Mouse (Mus musculus) ES-E14 (cell line): ENCODE measurements at regions not wholly inside any gene's neighbourhood (a gene's known extent, or its start where the extent isn't known, plus 50 kb on each side); places are given as distances from the start of the nearest gene placed in this dataset.

Experiments used
- CHD2 ChIP-seq: IDR thresholded peaks from 2 replicates; pipeline ENCODE4 v1.6.1; 2014; ENCODE audit warnings: mild to moderate bottlenecking, low read depth, low read length, inconsistent platforms
- HCFC1 ChIP-seq: IDR thresholded peaks from 2 replicates; pipeline ENCODE4 v1.6.1; 2012; ENCODE audit warnings: low read length, inconsistent platforms, borderline replicate concordance; ENCODE audit not compliant: insufficient read depth
- MAFK ChIP-seq: IDR thresholded peaks from 2 replicates; pipeline ENCODE4 v1.6.1; 2014; ENCODE audit warnings: mild to moderate bottlenecking, low read depth, low read length, inconsistent platforms; ENCODE audit not compliant: insufficient read depth
- ZC3H11A ChIP-seq: IDR thresholded peaks from 2 replicates; pipeline ENCODE4 v1.6.1; 2012; ENCODE audit warnings: low read depth, mild to moderate bottlenecking, inconsistent platforms, low read length, borderline replicate concordance
- ZNF384 ChIP-seq: IDR thresholded peaks from 2 replicates; pipeline ENCODE4 v1.6.1; 2012; ENCODE audit warnings: low read depth, low read length, inconsistent platforms

DNA sequence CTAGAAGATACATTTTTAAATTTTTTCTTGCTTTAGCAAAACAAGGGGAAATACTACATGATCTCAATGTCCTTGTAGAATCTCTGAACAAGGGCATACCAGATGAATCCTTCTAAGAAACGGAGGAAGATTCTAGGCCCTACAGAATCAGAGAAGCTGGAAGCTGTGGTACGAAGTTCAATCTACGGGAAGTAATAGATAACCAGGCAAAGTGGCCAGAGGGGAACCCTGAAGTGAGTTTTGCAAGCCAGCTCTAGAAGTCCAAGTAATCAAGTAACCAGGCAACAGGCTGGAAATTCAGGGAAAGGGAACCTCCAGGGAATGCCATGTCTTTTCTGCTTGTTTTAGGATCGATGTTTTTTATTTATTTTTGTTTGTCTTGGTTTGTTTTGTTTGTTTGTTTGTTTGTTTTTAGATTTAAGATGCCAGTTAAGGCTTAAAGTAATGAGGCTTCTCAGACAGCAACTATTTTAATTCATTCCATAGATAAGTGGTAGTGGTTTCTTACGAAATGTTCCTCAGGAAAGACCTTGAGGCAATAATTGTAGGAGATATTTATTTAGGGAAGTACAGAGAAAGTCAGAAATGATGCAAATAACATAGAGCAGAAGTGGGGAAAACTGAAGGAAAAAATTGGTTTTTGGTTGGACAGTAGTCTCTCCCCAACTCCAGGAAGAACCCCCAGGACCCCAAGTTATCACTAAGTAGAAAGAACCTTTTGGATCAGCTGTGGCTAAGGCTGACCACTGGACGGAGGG lies 420.7 kb downstream of the Lipi start:
- TF ChIP-seq HCFC1 (no peak), ZC3H11A (no peak), CHD2 (no peak), MAFK (no peak), ZNF384 (no peak)
